Mouse (Mus musculus): ENCODE measurements around the gene Disc1. TPM values are rescaled to one million over a fixed set of nuclear protein-coding genes. Genes with fewer than 3 reads are reported as not detected.
A peak's percentile ranks its signal among the peaks of the same experiment; 100 is the strongest.

Gene Disc1
- polyA plus RNA-seq, 2 experiments from 2014 or later: 0.37 to 0.56 TPM

DNA sequence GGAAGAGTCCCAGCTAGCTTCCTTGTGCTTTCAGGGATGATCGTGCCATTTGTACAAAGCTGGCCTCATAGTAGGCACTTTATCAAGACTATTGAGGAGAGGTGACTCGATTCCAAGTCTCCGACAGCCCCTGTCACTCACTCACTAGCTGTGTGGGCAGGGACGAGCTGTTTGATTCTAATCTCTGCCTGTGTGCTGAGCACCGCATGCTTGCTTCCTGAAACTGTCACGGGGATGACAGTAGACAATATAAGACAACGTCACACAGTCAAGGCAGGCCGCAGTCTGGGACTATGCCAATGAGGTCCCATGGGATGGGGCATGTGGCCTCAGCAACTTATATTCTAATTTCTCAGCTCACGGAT is 13.6 kb downstream of the Disc1 start:
- ATAC-seq: peak; percentile 85

DNA sequence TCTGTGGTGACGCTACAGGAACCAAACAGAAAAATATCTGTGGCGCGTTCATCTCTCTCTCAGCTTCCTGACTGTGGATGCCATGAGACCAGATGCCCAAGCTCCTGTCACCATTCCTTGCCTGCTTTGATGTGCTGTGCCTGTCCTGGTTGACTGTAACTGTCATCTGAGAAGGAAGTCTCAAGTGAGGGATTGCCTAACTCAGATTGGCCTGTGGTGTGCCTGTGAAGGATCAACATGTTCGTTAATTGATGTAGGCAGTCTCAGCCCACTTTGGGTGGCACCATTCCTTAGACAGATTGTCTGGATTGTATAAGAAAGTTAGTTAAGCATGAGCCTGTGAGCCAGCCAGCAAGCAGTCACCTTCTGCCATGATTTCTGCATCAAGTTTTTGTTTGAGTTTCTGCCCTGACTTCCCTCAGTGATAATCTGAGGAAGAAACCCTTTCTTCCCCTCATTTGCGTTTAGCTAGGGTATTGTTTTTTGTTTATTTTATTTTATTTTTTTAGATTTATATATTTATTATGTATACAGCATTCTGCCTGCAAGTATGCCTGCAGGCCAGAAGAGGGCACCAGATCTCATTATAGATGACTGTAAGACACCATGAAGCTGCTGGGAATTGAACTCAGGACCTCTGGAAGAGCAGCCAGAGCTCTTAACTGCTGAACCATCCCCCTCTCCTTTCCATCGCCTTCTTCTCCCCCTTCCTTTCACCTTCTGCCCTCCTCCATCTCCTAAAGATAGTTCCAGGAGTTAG is 14.3 kb downstream of the Disc1 start:
- no peak for ATAC-seq

DNA sequence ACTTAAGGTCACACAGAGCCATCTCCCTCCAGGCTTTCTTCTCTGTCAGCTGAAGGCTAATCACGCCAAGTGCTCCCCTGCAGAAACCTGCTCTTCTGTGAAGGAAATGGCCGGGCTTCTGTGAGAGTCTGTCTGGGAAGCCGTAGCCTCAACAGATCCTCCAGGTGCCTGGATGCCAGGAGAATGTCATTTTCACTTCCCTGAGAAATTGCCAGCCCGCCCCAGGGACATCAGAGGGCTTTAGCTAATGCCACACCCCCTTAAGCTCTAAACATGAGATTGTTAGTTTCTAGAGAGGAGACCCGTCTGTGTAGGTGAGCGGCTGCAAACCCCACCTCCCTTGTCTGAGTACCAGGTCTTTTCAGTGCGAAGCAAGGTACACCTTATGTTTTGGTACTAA is 15.3 kb downstream of the Disc1 start:
- ATAC-seq: no peak

DNA sequence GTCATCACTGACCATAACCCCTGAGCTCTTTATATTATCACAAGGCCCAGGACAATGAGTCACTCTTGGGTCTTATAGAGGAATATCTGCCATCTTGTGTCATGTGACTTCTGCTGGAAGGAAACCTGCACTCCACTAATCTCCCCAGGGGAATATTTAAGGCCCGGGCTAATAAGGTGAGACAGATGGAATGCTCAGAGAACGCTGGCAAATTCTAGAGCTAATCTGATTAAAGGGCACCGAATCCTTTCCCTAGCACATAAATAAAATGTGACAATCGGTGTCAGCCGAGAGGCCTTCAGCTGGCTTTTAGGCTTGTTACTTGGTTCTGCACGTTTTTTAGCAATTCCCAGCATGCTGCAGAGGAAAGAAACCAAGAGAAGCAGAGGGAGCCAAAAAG is 15.7 kb downstream of the Disc1 start:
- no peak for ATAC-seq

DNA sequence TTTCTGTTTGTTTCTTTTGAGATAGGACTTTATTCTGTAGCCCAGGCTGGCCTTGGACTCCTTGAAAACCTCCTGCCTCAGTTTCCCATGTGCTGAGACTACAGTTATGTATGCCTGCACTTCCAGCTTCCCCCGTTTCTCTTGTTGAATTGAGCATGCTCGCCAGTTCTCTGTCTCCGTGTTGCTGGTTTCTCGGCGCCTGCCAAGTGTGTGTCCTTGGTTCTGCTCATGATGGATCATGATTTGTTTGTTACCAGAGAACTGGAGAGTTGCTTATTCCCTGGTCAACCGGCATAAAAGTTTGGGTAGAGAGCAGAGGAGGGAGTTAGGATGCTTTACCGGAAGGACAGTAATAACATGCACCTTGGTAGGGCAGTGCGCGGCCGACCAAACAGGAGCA is 20.1 kb downstream of the Disc1 start:
- ATAC-seq: no peak

DNA sequence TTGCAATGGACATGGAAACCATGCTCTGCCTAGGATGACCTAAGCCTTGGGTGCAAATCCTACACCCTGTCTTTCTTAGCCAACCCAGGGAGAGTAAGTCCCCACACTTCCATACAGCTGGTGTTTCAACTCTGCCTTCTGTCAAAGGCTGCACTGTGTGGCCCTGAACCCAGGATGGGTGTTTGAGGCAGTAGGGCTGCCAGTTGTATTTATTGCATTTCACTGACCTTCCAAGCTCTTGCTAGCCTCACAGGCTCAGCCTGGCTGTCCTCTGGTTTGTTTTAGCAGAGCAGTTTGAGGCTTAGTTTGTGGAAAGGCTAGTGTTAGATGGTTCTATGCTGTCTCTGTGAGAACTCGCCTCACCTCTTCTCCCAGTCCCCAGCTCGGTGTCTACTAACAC is 20.6 kb downstream of the Disc1 start:
- no peak for ATAC-seq

DNA sequence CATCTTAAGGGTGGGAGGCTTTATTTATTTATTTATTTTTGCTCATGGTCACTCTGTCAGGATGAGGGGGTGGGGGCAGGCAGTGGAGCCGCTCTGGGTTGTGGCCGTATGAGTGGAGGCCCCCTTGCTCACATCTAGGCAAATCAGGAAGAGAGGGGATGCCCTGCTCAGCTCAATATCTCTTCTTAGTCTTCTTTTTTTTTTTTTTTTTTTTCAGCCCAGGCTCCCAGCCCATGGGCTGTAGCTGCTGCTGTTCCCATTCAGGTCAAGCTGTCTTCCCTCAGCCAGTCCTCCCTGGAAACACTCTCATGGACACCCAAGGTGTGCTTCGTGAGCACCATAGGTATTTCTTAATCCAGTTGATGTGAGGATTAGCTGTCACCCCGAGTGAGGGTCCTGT is 21.4 kb downstream of the Disc1 start:
- no peak for ATAC-seq

DNA sequence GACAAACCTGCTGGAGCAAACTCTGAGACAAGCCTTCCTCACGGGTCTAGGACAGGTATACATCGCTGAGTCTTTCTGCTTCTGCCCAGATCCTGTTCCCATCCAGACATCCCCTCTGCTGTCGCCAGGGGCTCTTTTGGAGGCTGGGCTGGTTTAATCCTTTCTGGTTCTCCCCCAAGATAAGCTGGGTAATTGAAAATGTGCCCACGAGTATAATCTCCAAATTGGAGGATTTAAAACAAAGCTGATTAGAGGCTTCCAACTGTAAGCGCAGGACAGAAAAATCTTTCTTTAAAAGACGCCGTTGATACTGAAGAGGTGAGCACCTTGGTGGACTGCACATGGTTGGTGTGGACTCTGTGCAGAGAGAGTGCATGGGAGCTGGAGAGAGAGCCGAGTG is 23.3 kb downstream of the Disc1 start:
- no peak for ATAC-seq

DNA sequence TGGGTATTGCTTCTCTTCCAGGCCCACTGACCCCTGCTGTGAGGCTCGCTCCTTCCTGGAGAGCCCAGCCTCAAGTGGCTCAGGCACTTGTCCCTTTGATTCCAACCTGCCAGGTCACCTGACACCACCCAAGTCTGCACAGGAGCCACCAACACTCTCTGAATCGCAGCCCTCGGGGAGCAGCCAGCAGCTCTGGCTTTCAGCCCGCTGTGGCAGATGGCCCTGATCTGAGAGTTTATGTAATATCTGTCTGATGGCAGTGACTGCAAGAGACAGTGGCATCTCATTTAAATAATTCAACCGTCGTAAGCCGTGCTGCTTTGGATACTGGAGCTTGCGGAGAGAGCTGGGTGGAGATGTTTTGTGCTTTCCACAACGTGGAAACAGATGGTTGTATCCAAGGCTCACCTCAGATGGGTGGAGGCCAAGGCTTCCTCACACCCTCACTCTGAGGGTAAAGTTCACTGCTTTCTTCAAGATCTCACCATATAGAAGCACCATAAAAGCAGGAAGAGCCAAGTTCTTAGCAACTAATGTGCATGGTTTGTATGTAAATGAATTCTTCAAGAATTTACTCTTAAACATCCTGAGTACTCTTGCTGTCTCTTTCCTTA is 24.9 kb downstream of the Disc1 start:
- ATAC-seq: no peak

DNA sequence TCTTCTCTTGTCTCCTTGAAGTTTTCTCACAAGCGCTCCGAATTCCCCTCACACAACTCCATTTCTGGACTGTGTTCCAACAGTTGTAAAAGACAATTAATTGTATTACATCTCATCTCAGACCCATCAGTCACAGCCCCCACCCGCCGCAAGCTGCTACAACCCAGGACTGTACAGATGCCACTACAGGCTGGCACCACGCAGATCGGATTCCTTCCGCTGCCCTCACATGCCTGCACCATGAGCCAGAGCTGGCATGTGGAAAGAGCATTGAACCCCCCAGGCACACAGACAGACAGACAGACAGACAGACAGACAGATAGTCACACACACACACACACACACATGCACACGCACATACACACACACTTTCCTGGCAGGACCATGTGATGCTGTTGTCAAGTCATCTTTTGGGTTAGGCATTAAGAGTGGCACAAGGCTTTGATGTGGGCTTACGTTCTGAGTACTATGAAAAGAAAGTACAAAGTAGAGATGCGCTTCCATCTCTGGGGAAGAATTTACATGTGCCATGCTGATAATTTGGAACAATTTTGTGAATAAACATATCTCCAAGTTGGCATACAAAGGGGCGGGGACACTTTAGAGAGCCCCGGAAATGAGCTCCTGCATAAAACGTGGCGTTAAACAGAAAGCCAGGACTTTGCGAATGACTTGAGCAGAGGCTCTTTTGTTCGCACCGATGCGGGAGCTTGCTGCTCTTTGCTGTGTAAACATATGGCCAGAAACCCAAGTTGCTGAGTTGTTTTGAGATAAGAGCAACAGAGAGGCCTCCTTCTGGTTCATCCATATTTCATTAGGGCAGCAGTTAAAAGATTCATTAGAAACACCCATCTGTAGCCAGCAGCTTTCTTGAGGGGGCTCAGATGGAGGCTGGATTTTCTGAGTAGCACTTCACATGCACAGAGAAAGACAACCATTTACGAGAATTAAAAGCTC is 26.7 kb downstream of the Disc1 start:
- peak; percentile 32 for ATAC-seq

DNA sequence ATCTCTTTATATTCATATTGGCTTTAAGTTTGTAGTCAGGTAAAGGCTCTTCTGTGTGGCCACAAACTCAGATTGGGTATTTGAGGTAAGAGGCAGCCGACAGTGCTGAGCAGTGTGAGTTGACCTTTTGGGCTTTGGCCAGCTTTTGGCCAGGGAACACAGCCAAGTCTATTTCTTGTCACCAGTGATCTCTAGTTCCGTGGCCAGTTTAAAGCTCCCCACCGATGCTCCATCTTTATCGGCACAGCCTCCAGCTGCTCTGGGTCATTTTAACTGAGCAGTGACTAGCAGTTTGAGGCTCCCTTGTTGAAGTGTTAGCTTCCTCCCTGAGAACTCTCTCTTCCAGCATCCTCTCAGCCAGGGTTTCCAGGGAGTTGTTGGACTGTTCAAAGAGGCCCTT is 29.8 kb downstream of the Disc1 start:
- ATAC-seq: no peak

DNA sequence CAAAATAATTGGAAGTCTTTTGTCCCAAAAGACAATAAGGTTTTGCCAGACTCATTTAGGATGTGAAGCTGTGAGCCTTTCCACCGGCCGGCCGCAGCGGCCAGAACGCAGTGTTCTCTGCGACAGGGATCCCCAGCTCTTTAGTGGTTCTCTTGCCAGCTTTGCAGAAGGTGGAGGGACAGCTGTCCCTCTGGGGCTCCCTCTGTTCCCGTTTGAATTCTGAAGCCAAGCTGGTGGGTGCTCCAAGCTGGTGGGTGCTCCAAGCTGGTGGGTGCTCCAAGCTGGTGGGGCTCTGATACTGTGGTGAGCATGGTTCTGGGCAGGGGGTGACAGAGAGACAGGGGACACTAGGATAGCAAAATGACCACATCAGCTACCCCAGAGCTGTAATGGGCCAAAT is 30.5 kb downstream of the Disc1 start:
- ATAC-seq: no peak

DNA sequence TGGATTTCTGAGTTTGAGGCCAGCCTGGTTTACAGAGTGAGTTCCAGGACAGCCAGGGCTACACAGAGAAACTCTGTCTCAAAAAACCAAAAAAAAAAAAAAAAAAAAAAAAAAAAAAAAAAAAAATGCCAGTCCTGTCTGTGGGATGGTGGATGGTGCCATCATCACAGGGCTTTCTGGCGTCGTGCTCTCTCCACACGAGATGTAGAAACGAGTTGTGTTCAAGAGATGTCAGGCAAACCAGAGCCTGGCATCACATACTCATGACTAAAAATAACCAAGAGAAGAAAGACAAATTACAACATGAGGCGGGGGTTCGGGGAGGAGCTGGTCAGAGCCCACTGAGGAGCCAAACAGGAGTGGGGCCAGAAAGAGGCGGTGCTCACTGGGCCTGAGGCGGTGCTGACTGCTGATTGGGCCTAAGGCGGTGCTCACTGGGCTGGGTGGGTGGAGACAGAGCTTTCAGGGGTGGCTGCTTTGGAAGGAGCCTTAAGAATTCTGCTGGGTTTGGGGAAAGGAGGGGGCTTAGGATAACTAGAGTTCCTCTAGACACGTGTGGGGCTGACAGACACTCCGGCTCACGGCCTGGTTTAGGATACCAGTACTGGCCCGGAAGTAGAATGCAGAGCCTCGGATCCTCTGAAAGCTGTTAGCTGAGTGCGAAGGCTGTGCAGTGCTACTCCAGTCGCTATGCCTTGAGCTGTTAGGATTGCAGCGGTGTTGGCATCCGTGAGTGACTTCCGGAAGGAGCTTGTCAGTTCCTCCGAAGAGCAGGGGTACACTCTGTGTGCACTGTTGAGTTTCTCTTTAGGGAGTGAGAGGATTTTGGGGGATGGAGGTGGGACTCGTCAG is 37.1 kb downstream of the Disc1 start:
- ATAC-seq: no peak

DNA sequence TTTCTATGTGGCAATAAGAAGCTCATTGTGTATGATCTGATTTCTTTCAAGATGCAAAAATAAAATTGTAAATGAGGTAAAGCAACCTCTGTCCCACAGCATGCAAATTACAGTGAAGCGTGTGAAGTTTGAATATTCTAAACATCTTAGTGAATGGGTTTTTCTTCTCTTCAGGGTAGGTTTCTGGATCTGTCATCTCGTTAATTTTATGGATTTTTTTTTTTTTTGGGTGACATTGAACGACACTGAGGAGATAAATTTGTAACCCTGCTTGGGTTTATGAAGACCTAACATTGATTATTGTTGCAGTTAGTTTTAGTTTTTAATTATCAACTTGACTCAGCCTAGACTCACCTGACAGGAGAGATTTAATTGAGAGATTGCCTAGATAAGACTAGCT is 43.1 kb downstream of the Disc1 start:
- no peak for ATAC-seq

DNA sequence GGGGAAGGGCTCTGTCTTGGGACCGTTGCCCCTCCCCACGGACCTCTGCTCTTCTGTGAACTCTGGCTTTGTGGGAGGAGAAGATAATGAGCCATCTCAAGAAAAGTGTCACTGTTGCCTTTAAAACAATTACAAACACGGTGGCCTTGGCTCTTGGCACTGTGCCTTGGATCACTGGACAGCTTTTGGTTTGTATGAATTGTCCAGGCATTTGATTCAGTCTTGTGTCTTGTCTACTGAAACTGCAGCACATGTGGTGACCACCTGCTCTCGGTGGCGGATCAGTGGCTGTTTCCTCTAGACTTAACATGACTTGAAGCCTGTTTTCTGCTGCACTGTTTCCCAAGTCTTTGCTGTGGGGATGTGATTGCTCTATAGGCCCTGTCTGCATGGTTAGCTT is 44.1 kb downstream of the Disc1 start:
- no peak for ATAC-seq

DNA sequence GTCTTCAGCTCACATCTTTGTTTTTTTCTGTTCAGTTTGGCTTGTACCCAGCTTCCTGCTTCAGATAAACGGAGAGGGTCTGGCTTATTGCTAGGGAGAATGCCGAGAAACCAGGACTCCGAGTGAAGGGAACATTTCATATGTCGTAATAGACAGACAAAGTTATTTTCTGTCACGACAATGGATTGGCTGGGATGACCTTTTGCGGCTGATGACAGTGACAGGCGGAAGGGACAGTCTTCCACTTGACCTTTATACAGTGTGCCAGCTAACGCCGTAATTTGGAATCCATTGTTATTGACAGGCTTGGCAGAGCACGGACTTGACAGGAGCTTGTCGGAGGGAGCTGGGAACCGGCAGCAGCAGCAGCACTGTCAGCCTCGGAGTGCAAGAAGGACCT is 48.3 kb downstream of the Disc1 start:
- ATAC-seq: no peak

DNA sequence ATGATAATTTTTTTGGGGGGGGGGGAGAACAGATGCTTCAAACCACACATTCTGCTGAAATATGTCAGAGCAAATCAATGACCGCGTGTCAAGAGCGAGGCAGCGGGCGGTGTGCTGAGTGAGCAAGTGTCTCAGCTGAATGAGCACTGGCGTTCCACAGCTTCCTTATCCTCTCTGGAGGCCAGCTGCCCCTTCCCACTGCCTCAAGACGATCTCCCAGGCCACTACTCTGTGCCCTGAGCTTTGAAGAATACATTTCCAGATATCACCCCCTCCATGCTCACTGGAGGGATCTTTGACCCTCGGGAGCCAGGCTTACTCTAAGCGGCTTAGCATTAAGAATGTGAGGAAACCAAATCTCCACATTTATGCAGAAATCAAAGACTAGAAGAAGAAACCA is 59.2 kb downstream of the Disc1 start:
- ATAC-seq: no peak

DNA sequence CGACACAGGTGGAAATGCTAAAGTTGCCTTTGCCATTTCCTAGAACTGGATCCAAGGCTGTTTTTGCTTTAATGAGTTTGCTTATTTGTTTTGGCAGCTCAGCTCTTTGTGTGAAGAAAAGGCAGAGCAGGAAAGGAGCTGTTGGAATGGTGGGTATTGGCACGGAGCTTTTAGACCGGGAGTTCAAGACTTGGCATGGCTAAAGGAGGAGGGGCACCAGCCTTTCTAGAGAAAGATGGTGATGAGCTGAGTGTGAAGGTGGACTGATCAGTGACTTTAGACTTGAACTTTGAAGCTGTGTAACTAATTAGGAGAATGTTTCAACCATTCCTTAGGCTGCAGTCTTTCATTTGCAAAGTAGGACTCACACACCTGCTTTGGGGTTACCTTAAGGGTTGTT is 59.8 kb downstream of the Disc1 start:
- no peak for ATAC-seq

DNA sequence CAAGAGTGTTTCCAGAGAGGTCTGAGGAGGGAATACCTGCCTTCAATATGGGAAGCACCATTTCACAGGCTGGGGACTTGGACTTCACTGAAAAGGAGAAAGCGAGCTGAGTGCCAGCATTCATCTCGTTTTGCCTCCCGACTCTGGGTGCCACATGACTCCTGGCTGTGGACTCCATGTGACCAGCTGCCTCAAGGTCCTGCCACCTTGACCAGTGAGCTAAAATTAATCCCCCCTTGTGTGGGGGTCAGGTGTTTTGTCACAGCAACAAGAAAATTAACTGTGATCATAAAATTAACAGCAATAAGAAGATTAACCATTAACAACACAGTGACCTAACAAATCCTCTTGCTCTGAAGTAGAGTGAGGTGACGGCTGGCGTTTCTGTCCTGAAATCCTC is 61.3 kb downstream of the Disc1 start:
- ATAC-seq: no peak

DNA sequence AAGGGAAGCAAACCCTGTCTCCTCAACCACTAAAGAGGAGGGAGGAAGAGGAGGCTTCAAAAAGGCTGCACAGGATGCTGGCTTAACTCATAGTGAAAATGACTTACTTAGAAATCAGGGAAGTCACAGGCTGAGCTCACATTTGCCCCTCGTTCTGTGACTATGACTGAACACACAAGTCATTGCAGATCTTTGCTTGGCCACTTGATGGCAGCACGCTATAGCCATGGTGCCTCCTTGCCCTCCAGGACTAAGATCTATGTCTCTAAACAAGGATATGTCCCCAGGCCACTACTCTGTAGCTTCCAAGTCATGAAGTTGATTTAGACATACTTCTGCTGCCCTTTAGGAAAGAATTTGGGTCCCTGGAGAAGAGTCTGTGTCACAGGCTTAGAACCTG is 62.6 kb downstream of the Disc1 start:
- ATAC-seq: peak; percentile 36

DNA sequence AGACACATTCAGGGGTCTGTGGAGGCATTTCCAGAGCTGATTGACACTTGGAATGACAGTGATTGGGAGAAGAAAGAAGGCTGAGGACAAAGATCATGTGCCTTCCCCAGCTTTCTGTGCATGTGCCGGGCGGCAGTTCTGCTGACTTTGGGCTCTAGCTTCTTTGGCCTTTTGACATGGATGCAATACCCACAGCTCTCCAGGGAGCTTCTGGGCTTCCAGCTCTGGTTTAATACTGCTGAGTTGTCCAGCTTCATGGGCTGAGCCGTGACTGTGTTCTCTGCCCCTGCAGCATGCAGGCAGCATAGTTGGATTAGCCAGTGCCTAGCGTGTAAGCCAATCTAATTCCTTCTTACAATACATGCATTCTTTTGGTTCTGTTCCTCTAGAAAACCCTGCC is 72.5 kb downstream of the Disc1 start:
- ATAC-seq: no peak

DNA sequence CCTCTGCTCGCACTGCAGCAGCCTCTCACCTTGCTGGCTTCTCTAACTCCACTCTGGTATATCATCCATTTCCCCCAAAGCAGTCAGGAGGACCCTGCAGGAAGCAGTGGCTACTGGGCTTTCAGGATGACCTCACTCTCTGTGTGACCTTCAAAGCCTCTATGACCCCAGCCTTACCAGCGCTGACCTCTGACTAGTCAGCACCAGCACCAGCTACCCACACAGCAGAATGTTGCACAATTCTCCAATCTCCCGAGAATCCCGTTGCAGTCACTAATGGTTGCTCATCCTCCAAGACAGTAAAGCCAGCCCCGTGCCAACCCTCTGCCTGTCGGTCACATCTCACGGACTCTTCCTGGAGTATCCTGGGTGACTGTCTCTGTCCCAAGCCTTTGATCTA is 73.6 kb downstream of the Disc1 start:
- no peak for ATAC-seq

DNA sequence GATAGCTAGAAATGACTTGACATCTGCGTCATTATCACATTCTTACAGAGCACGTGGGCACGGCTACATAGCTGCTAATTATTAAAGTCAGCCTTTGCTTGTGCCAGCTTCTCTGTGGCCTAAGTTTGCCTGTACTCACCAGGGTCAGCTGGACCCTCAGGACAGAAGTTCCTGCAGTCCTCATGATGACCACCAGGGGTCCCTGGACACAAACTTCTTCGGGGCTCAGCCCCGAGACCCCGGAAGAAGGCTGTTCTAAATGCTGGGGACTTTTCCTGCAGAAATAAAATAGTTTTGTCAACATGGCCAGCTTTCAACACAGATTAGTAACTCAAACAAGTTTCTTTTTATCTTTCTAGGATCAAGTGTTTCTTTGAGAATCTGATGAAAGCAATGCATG is 74.3 kb downstream of the Disc1 start:
- ATAC-seq: peak; percentile 36

Measured in activated CD4-positive, CD25-positive, alpha-beta regulatory T cell, adult 4 months (primary cell).